Mouse (Mus musculus): Measurements from ENCODE around the gene Polr3k.

Gene Polr3k

DNA sequence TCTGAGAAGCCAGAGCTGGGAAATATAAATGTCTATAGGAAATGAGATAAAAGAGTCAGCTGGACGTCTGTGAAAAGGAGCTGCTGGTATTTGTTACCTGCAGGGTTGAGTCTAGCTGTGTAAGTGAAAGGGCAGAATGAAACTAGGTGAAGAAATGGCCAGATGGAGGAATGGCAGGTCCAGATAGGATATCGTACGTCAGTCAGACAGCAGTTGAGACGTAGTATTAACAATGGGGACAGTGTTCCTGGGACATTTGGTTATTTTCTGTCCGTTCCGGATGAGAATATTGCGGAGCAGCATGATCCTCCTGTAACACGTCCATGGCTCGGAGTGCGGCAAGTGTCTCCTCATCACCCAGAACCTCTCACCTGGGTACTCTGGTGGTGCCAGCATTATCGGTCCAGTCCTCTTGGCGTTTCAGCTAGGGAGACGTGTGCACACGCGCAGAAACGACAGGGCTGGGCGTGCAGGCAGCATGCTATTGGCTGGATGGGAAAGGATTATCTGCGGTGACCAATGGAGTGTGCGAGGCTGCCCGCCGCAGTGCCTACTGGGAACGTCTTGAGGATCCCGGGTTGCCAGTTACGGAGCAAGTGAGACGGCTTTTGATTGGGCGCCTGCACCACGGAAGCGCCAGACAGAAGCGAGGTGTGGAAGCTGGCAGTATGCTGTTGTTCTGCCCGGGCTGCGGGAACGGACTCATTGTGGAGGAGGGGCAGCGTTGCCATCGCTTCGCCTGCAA, at the start of gene Polr3k:
Polr3k (plus strand) TSS at position 547 of the 745 bp plus-strand sequence.
- DNase-seq: peak; percentile 100

- peak; percentile 11 for DNase-seq
These were observed 35.0 kb upstream of the Polr3k start for GRCm38 (mm10) chr2:181829032-181829650.

GRCm38 (mm10) chr2:181832745-181833144, 31.4 kb upstream of the Polr3k start:
- peak; percentile 82 for DNase-seq

DNA sequence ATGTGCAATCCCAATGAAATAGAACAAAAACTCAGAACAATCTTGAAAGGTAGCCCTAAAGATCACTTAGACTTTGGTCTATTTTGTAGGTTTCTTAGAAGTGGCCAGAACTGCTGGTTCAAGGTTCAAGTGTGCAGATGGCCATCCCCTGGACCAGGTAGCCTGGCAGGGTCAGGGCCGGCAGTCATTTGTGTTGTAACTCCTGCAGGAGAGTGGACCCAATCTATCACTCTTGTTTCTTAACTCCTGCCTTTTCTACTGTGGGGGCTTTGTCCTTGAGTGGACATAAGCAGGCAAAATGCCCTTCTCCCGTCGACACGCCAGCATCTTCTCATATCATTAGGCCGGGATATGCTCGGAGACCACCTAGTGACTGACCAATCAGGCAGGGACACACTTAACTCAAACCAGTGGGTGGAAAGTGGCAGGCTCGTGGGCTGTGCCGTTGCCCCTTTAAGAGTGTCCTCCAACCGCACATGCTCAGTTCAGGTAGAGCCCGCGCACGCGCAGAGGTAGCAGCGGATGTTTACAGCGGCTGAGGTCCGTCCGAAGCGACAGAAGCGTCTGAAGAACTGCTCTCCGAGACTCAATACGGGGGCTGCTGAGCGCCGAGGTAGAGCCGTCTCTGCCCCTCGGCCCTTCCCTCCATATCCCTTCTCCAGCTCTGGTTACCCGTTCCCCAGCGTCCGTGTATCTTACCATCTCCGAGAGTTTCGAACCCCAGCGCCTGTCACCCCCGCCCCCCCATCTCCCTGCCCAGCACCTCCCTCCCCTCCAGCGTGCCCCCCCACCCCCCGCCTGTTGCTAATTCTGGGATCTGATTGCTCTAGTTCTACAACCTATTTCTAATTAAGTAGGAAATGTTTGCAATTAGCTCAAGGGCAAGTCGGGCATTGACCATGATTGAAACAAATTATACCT, 26.5 kb upstream of the Polr3k start, which contains the start of gene Pcmtd2:
Pcmtd2 (plus strand) TSS at position 483 of the 921 bp plus-strand sequence.
- DNase-seq: peak; percentile 100

DNA sequence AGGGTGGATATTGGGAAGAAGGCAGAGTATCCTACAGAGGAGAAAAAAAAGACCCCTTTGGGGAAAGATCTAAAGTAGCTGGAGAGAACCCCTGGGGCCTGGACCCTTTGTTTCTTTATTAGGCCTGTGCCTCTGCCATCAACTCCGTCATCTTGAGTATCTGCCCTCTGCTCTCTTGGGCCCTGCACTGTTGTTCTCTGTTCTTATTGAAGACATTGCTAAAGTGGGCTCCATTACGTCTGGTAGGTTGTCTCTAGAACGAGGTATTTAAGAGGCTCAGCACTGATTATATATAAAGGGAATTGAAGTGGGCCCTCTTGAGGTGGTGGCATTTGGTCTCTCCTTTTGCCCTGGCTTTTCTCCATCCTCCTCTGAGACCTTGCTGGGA, 25.9 kb upstream of the Polr3k start:
- DNase-seq: peak; percentile 85

DNA sequence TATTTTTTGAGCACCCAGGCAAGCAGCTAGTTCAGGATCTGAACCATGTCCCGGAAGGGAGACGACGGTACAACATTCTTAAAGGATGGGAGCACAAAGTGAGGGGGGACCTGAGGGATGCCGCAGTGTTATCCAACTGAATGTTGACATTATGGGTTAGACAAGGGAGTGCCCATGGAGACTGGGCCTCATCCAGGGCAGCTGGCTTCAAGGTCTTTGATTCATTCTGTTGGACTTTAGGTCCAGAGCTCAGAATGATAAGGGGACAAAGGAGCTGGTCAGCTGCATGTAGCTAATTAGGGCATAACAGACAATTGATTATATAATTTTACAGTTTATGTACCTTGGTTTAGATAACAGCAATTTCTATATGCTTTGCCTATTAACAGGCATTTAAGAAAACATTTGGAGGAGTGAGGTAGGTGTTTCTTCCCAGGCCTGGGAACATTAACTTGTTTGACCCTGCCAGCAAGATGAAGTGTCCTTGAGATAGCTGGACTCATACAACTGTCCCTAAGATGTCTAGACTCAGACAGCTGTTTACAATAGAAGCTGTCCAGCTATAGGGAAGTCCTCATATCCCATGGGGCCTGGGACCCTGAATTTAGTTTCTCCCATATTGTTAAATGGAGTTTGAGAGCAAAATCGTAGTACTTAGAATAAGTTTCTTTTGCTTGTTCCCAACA, 18.3 kb upstream of the Polr3k start:
- DNase-seq: peak; percentile 43

DNA sequence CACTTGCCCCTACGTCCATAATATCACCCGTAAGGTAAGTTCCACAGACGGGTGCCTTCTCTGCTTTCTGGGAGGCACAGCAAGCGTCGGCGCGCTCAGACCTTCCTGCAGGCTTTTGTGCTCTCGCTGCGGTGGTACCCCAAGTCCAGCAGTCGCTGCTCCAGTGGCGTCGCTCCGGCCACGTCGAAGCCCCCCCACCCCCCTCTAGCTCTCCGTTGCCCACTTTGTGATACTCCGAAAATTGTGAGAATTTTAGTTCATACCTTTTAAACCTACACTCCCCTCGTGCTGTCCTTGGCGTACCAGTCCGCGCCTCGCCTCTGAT, 361 bp downstream of the Polr3k start:
- DNase-seq: no peak

DNA sequence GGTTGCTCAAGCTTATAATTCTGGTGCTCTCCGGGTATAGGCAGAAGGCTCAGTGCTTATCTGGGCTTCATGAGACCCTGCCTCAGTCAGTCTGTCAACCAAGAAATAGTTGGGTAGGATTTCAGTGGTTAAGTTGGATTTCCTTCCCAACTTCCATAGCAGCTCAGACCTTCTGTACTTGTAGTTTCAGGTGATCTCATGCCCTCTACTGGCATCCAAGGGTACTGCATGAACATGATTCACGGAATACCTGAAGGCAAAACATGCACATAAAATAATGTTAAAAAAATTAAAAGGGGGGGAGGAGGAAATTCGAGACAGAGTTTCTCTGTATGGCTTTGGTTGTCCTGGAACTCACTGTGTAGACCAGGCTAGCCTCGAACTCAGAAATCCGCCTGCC, 2.8 kb downstream of the Polr3k start:
- peak; percentile 89 for DNase-seq

DNA sequence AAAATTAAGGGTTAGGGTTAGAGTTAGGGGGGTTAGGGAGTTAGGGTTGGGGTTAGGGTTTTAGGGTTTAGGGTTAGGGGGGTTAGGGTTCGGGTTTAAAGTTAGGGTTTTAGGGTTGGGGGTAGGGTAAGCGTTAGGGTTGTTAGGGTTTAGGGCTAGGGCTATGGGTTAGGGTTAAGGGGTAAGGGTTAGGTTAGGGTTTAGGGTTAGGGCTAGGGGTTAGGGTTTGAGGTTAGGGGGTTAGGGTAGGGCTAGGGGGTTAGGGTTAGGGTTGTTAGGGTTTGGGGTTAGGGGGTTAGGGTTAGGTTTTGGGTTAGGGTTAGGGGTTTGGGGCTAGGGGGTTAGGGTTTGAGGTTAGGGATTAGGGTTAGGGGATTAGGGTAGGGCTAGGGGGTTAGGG, 6.9 kb downstream of the Polr3k start:
- no peak for DNase-seq

DNA sequence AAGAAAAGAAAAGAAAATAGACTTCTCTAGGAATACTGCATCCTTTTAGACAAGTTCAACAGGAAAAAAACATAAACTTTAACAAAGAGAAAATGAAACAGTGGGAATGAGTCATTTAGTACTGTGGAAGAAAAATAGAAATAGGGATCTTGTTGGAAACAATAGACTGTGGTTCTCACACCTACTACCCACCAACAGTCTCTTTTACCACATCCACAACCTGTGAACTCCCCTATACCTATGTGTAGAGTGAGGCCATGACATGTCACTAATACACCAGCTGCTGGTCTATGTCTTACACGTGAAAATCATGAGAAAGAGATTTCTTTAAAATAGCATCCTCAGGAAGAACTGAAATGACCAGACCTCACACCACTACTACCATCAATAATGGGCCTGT, 14.8 kb downstream of the Polr3k start:
- no peak for DNase-seq

DNA sequence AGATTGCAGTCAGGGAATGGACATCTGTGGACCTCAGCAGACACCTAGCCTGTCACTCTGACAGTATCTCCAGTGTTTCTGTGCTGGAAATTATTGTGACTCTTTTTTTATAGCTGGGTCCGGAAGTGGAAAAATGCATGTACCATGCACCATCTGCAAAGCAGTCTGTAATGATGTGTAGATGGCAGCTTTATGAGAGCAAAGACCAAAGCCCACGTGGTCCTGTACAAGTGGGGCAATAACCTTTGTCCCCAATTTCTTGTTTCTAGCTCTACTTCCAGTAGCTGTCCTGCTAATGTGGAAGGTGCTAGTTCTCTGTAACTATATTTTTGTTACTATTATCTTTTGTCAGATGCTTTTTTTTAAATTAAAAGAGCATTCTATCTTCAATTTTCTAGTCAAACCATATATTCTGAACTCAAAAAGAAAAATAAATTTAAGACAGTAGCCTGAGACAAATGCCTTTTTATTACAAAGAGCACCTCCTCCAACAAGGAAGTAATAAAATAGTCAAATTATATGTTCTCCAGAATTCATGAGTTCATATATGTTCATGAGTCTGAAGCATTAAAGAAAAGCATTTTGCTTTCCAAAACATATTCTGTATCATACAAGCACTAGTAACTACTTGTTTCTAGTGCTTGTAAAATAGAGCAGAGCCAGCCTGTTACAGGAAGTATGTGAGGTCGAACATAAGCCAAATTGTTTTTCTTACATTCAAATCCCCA, 19.0 kb downstream of the Polr3k start:
- no peak for DNase-seq

- no peak for DNase-seq
These were observed 53.7 kb downstream of the Polr3k start for GRCm38 (mm10) chr2:181917861-181918260.

GRCm38 (mm10) chr2:181918501-181918900, 54.4 kb downstream of the Polr3k start:
- DNase-seq: no peak
